Mouse (Mus musculus) stomach, postnatal 0 days (tissue): ENCODE results near the gene Auts2. TPM values are rescaled to one million over a fixed set of nuclear protein-coding genes. Genes with fewer than 3 reads are reported as not detected.

Source experiments
- ATAC-seq: fragments of 200-750 bp; cut with Nextera tagmentation; 2 replicates; pipeline ENCODE4 v1.8.0; 2017; ENCODE audit not compliant: low FRiP score, low TSS enrichment
- DNase-seq: peaks from one replicate; pipeline ENCODE4 v3.0.0-alpha.2; 2016; ENCODE audit warnings: low spot score
- H3K27ac ChIP-seq: fragments of 300-500 bp; sonication (generic); replicated peaks from 2 replicates; pipeline ENCODE4 v1.5.1; 2014; ENCODE audit warnings: mild to moderate bottlenecking, control low read depth
- H3K27me3 ChIP-seq: fragments of 300-500 bp; sonication (generic); 2 replicates; pipeline ENCODE4 v1.6.1; 2014; ENCODE audit warnings: low read length; ENCODE audit not compliant: control insufficient read depth, insufficient read depth
- H3K36me3 ChIP-seq: fragments of 300-500 bp; sonication (generic); 2 replicates; pipeline ENCODE4 v1.6.1; 2014; ENCODE audit warnings: low read length, mixed read lengths; ENCODE audit not compliant: control insufficient read depth, insufficient read depth
- H3K4me1 ChIP-seq: fragments of 300-500 bp; sonication (generic); replicated peaks from 2 replicates; pipeline ENCODE4 v1.6.1; 2014; ENCODE audit warnings: antibody characterized with exemption; ENCODE audit not compliant: control insufficient read depth, insufficient read depth
- H3K4me2 ChIP-seq: fragments of 300-500 bp; sonication (generic); replicated peaks from 2 replicates; pipeline ENCODE4 v1.6.1; 2014; ENCODE audit warnings: low read depth, mild to moderate bottlenecking, control low read depth, moderate library complexity
- H3K4me3 ChIP-seq: fragments of 300-500 bp; sonication (generic); 2 replicates; pipeline ENCODE4 v1.5.1; 2014; ENCODE audit warnings: low read depth, low read length, control low read depth
- H3K9ac ChIP-seq: fragments of 300-500 bp; sonication (generic); 2 replicates; pipeline ENCODE4 v1.6.1; 2014; ENCODE audit warnings: mild to moderate bottlenecking, low read length, control low read depth, mixed read lengths
- H3K9me3 ChIP-seq: fragments of 300-500 bp; sonication (generic); 2 replicates; pipeline ENCODE4 v1.6.1; 2016; ENCODE audit warnings: low read length; ENCODE audit not compliant: control insufficient read depth
- CTCF ChIP-seq: IDR thresholded peaks from 2 replicates; pipeline ENCODE4 v1.5.1; 2016; ENCODE audit warnings: antibody characterized with exemption, low read depth, mild to moderate bottlenecking, moderate library complexity
- EP300 ChIP-seq: optimal IDR thresholded peaks from 2 replicates; pipeline ENCODE3; 2016; ENCODE audit warnings: antibody characterized with exemption
- WGBS: fragments of 180-500 bp; shearing (Covaris S2); extraction: QIAGEN DNeasy Blood & Tissue Kit; methylation state at CpG from one replicate; pipeline ENCODE4 v1.1.7; 2014; 5-methylcytosine and 5-hydroxymethylcytosine counted together
- polyA plus RNA-seq: library from polyadenylated mRNA; unstranded; fragments of >200 nt; fragmentation: Nextera tagmentation; extraction: Ambion mirVana; gene quantifications from 2 replicates; pipeline ENCODE4 v1.2.1, GENCODE M21; 2015

Auts2 gene
- polyA plus RNA-seq, 1 experiment from 2014 or later = 7.3 TPM

DNA sequence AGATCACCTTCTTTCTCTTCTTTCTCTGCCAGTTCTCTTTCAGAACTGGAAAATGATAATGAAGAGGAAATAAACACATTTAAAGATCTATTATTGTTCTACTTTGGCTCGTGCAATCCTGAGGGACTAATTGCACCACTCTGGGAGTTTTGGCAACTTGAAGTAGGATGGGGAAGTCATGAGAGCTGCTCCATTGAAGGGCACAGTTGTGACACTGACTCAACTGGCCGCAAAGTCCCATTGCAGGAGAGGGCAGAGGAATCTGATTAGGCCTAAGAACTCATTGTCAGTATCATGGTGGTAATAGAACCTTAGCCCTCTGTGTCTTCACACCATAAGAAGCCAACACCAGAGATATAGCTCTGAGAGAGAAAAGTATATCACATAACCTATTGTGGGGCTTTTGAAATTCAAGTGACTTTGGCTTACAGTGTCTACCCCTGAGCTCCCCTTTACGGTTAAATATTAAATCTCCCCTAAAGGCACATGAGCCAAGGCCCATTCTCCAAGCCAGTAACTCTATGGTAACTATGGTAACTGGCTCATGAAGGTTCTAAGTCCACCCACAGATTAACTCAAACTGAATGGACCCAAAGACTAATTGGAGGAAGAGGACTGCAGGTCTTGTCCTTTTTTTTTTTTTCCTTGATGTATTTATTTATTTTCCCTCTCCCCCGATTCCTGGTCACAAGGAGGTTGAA, 358.6 kb downstream of the Auts2 start:
- Histone ChIP-seq H3K4me2 (no peak overlapping the region), H3K27me3 (no peaks in the 10 kb centered on the region), H3K9me3 (no peaks in the 10 kb centered on the region), H3K36me3 (no peaks in the 10 kb centered on the region), H3K4me3 (no peak overlapping the region), H3K4me1 (peaks cover 4% of the 10 kb centered on the region), H3K9ac (no peak overlapping the region), H3K27ac (no peak overlapping the region)
- 68% methylated on average over 4 of the region's 4 CpGs for WGBS
- TF ChIP-seq CTCF = no peak
- TF ChIP-seq EP300 = no peak
- ATAC-seq (no peak), DNase-seq (no peak)

GRCm38 (mm10) chr5:132182077-132182476, 361.1 kb downstream of the Auts2 start:
- Histone ChIP-seq H3K27me3 (no peaks in the 10 kb centered on the region), H3K4me2 (no peak overlapping the region), H3K9me3 (no peaks in the 10 kb centered on the region), H3K4me3 (no peak overlapping the region), H3K9ac (no peak overlapping the region), H3K36me3 (no peaks in the 10 kb centered on the region), H3K27ac (no peak overlapping the region), H3K4me1 (peaks cover 4% of the 10 kb centered on the region)
- ATAC-seq = no peak
- no peak for TF ChIP-seq CTCF
- no peak for TF ChIP-seq EP300
- no peak for DNase-seq
- WGBS = 65% methylated on average over 9 of the region's 9 CpGs

DNA sequence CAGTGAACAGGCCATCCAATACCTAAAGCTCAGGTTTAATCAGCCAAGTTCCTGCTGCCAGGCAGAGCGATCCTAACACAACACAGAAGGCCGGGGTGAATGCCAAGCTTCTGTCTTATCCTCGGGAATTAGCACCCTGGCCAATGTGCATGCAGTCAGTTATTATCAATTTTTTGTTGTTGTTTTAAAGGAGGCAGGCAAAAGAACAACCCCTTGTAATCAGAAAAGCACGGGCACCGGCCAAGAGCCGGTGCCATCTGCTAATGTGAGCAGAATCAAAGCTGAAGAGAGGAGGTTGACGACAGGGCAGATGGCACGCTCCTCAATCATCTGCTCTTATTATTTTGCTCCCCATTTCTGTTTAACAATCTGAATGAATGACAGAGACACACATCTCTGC, 373.1 kb downstream of the Auts2 start:
- 76% methylated on average over 8 of the region's 8 CpGs for WGBS
- H3K4me3 ChIP-seq = no peak overlapping the region

DNA sequence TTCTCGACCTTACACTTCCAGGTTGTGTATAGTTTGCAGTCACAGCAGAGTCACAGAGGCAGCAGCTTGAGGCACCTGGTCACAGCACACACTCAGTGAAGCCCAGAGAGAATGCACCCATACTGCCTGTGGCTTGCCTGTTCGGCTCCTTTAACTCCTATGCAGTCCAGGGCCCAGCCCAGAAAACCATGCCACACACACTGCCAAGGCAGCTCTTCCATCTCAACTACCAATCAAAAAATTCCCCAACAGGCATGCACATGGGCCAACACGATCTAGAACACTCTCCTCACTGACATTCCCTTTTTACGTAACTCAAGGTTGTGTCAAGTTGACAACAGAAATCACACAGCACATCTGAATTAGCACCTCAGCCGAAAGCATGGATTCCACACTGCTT, 374.3 kb downstream of the Auts2 start:
- no peaks in the 10 kb centered on the region for H3K9me3 ChIP-seq
- no peak overlapping the region for H3K27ac ChIP-seq
- 79% methylated on average over 5 of the region's 5 CpGs for WGBS
- H3K9ac ChIP-seq = no peak overlapping the region
- H3K4me2 ChIP-seq = no peak overlapping the region
- H3K4me1 ChIP-seq = no peaks in the 10 kb centered on the region
- H3K27me3 ChIP-seq = no peaks in the 10 kb centered on the region
- ATAC-seq = no peak
- DNase-seq = no peak
- no peak overlapping the region for H3K4me3 ChIP-seq
- H3K36me3 ChIP-seq = no peaks in the 10 kb centered on the region
- TF ChIP-seq CTCF (no peak), EP300 (no peak)

More for the DNA sequence above, 373.1 kb downstream of the Auts2 start:
- Histone ChIP-seq H3K9ac (no peak overlapping the region), H3K27me3 (no peaks in the 10 kb centered on the region), H3K9me3 (no peaks in the 10 kb centered on the region), H3K36me3 (no peaks in the 10 kb centered on the region), H3K4me1 (no peaks in the 10 kb centered on the region), H3K27ac (no peak overlapping the region), H3K4me2 (no peak overlapping the region)
- TF ChIP-seq CTCF (no peak), EP300 (no peak)
- no peak for ATAC-seq
- DNase-seq = no peak

DNA sequence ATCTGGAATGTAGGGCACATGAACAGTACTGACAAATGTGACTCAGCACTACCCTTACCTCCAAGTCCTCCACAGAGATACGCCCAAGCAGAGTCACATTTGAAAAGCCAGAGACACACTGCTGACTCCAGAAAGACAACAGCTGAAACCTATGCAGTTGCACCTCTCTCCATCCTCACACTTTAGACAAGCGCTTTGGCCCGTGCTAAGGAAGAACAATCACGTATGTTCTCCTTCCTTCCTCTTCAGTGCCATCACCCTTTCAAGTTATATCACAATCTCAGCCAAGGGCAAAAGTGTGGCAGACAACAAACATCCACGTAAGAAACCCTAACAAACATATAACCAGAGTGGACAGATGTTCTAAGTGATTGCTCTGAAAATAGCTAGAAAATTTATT, 374.9 kb downstream of the Auts2 start:
- H3K9me3 ChIP-seq = no peaks in the 10 kb centered on the region
- H3K4me2 ChIP-seq = no peak overlapping the region
- WGBS = 91% methylated on average over 5 of the region's 5 CpGs
- TF ChIP-seq CTCF (no peak), EP300 (no peak)
- H3K9ac ChIP-seq = no peak overlapping the region
- DNase-seq = no peak
- no peaks in the 10 kb centered on the region for H3K36me3 ChIP-seq
- H3K4me3 ChIP-seq = no peak overlapping the region
- H3K27ac ChIP-seq = no peak overlapping the region
- H3K27me3 ChIP-seq = no peaks in the 10 kb centered on the region
- H3K4me1 ChIP-seq = no peaks in the 10 kb centered on the region
- no peak for ATAC-seq

- 81% methylated on average over 3 of the region's 3 CpGs for WGBS
- Histone ChIP-seq H3K9me3 (no peaks in the 10 kb centered on the region), H3K4me1 (no peaks in the 10 kb centered on the region), H3K27me3 (no peaks in the 10 kb centered on the region), H3K4me3 (no peak overlapping the region), H3K9ac (no peak overlapping the region), H3K27ac (no peak overlapping the region), H3K36me3 (no peaks in the 10 kb centered on the region), H3K4me2 (no peak overlapping the region)
- TF ChIP-seq EP300 (no peak), CTCF (no peak)
- DNase-seq (no peak), ATAC-seq (no peak)
These were observed 376.6 kb downstream of the Auts2 start for GRCm38 (mm10) chr5:132166559-132166958.
